Mouse (Mus musculus) limb, embryonic 15.5 days (tissue): ENCODE data around the gene Best2. TPM values are rescaled to one million over a fixed set of nuclear protein-coding genes. Genes with fewer than 3 reads are reported as not detected.

Experiments
- ATAC-seq: fragments of 200-750 bp; cut with Nextera tagmentation; 2 replicates; pipeline ENCODE4 v1.8.0; 2017; ENCODE audit warnings: low read depth, moderate TSS enrichment; ENCODE audit not compliant: insufficient number of reproducible peaks, low FRiP score, low TSS enrichment
- H3K27ac ChIP-seq: fragments of 300-500 bp; sonication (generic); 2 replicates; pipeline ENCODE4 v1.5.1; 2015; ENCODE audit warnings: moderate library complexity, mild to moderate bottlenecking, inconsistent platforms
- H3K27me3 ChIP-seq: fragments of 300-500 bp; sonication (generic); 2 replicates; pipeline ENCODE4 v1.6.1; 2015; ENCODE audit warnings: inconsistent platforms
- H3K36me3 ChIP-seq: fragments of 300-500 bp; sonication (generic); 2 replicates; pipeline ENCODE4 v1.6.1; 2015; ENCODE audit warnings: inconsistent platforms
- H3K4me1 ChIP-seq: fragments of 300-500 bp; sonication (generic); 2 replicates; pipeline ENCODE4 v1.6.1; 2015; ENCODE audit warnings: inconsistent platforms
- H3K4me2 ChIP-seq: fragments of 300-500 bp; sonication (generic); 2 replicates; pipeline ENCODE4 v1.6.1; 2015; ENCODE audit warnings: mild to moderate bottlenecking, inconsistent platforms
- H3K4me3 ChIP-seq: fragments of 300-500 bp; sonication (generic); 2 replicates; pipeline ENCODE4 v1.5.1; 2015; ENCODE audit warnings: mild to moderate bottlenecking, inconsistent platforms
- H3K9ac ChIP-seq: fragments of 300-500 bp; sonication (generic); 2 replicates; pipeline ENCODE4 v1.6.1; 2015; ENCODE audit warnings: inconsistent platforms
- H3K9me3 ChIP-seq: fragments of 300-500 bp; sonication (generic); 2 replicates; pipeline ENCODE4 v1.6.1; 2016; ENCODE audit warnings: inconsistent platforms
- WGBS: fragments of 180-500 bp; shearing (Covaris S2); methylation state at CpG from one replicate; pipeline ENCODE4 v1.1.7; 2015; 5-methylcytosine and 5-hydroxymethylcytosine counted together
- microRNA-seq: library from miRNA; unstranded; fragments of <30 nt; microRNA quantifications from one replicate; pipeline ENCODE4, GENCODE M21; 2016
- polyA plus RNA-seq: library from polyadenylated mRNA; unstranded; fragments of >200 nt; fragmentation: Nextera tagmentation; extraction: Ambion mirVana; gene quantifications from 2 replicates; pipeline ENCODE4 v1.2.1, GENCODE M21; 2015

Gene Best2
- polyA plus RNA-seq, 1 experiment from 2014 or later: 0.12 TPM

DNA sequence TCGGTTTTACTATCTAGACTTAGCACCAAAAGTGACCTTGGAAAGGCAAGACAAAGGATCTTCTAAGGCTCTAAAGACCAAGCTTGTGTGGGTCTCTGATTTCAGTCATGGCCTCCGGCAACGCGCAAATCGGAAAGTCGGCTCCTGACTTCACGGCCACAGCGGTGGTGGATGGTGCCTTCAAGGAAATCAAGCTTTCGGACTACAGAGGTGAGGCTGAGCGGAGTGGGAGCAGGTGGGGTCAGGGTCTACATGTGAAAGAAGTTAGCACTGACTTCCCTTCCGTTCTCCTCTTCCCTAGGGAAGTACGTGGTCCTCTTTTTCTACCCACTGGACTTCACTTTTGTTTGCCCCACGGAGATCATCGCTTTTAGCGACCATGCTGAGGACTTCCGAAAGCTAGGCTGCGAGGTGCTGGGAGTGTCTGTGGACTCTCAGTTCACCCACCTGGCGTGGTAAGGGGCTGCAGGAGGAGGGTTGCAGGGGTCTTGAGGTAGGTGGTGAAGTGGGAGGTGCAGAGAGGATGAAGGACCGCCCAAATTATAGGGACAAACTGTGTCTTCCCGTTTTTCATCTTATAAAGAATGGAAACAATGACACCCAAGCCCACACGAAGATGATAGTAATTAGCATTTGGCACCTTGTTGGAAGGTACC, 44.1 kb downstream of the Best2 start:
- WGBS: 6% methylated on average over 21 of the region's 21 CpGs
- H3K27me3 ChIP-seq: no peaks in the 10 kb centered on the region
- peak overlapping the region; percentile 64 for H3K9ac ChIP-seq
- H3K27ac ChIP-seq: peak overlapping the region; percentile 87
- peaks cover 44% of the 10 kb centered on the region for H3K36me3 ChIP-seq
- H3K4me3 ChIP-seq: peak overlapping the region; percentile 58
- ATAC-seq: no peak
- H3K4me2 ChIP-seq: peak overlapping the region; percentile 83
- H3K9me3 ChIP-seq: no peaks in the 10 kb centered on the region
- peaks cover 36% of the 10 kb centered on the region for H3K4me1 ChIP-seq

DNA sequence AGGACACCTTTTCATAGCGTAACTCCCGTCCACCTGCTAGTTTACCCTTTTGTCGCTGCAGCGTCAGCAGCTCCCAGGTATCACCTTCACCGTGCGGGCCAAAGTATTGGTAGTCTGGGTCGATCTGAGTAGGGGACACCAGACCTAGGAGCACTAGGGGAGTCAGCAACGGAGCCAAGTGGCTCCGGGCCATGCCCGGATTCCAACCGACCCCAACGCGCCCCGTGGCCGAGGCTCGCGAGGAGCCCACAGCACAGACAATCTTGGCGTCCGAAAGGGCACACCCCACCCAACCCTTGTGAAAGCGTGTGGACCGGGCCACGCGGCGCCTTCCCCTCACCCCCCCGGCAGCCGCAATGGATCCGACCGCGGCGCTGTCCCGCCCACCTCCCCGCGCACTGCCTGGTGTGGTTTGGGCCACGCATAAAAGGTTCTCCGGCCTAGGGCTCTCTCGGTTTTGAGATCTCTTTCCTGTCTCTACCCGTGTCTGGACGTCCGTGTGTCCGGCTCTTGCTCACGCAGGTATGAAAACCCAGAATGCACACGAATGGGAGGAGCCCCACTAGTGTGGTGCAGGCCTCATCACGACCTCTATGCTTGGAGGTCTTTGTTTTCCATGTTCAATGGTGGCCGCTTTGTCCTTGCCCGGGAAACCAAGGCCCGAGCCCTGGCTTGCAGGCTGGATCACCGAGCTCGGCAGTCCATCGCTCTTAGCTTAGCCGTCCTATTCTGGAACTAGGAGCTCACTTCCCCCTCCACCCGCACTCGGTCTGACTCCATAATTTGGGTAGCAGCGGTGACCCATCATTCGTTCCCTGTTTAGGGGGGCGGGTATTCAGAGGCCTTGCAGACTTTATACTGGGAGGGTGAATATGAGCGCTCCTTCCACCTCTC, 44.8 kb downstream of the Best2 start, which contains the start of the genes Gm49661, Prdx2 and Rnaseh2a:
TSS of gene Gm49661 (minus strand) at position 193 of the 894 bp plus-strand sequence.
TSS of gene Prdx2 (plus strand) at position 347 of the 894 bp plus-strand sequence.
TSS of gene Rnaseh2a (minus strand) at position 527 of the 894 bp plus-strand sequence.
- Histone ChIP-seq H3K9ac (peak within 1 kb of the TSS; percentile 64), H3K4me2 (peak within 1 kb of the TSS; percentile 83), H3K9me3 (no peaks in the 10 kb centered on the region), H3K27ac (peak within 1 kb of the TSS; percentile 87), H3K4me1 (peaks cover 40% of the 10 kb centered on the region), H3K36me3 (peaks cover 37% of the 10 kb centered on the region), H3K4me3 (peak within 1 kb of the TSS; percentile 58), H3K27me3 (no peaks in the 10 kb centered on the region)
- peak; percentile 66 for ATAC-seq
- WGBS: under 1% methylated on average over 56 of the region's 56 CpGs

DNA sequence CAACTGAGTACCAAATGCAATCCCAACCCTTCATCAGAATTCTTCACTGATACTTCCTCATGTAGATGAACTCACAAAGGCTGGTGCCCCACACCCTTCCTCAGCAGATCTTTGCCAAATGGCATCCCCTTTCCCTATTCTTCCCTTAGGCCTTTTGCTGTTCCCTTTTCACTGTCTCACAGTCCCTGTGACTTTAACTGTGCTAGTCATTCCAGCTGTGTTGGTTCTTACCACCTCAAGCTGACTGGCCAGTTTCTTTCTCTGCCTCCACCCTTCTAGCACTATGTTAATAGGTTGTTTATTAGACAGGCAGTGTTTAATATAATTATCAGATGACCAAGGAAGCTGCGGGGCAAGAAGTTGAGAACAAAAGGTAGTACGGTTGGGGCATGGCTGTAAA, 45.7 kb downstream of the Best2 start:
- H3K9ac ChIP-seq: peak overlapping the region; percentile 64
- H3K27ac ChIP-seq: peak overlapping the region; percentile 87
- 8% methylated on average over 2 of the region's 2 CpGs for WGBS
- ATAC-seq: no peak
- H3K9me3 ChIP-seq: no peaks in the 10 kb centered on the region
- H3K4me2 ChIP-seq: peak overlapping the region; percentile 83
- H3K4me1 ChIP-seq: peaks cover 40% of the 10 kb centered on the region
- H3K36me3 ChIP-seq: peaks cover 29% of the 10 kb centered on the region
- H3K4me3 ChIP-seq: peak overlapping the region; percentile 58
- H3K27me3 ChIP-seq: no peaks in the 10 kb centered on the region

DNA sequence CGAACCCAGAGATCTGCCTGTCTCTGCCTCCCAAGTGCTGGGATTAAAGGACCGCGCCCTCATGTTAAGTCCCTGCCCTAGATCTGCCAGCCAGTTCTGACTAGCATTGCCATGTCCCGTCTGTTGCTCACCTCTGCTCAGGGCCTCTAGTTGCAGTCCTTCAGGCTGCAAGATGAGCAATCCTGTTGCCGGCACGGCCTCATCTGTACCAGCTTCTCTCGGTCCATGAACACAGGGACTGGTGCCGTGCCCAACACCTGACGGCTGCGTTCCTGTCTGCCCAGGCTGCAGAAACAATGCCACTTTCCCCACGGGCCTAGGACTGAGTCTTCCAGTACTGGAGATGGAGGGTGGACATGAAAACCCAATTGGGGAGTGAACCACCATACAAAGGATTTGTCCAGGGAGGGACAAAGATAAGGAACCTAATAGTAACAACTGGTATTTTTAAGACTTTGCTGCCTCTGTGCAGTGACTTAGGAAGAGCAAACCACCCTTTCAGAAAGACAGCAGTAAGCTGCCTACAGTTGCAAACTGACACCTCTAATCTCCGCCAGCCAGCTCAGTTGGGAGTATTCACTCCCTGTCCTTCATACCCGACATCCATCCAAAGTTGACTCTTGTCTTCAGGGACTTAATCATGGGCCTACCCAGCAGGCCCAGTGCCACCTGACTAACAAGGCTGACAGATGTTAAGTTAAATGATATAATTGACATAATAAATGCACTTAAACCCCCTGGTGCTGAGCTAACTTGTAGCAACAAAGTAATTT, 46.6 kb downstream of the Best2 start:
- Histone ChIP-seq H3K4me3 (no peak overlapping the region), H3K4me1 (peaks cover 40% of the 10 kb centered on the region), H3K36me3 (peaks cover 21% of the 10 kb centered on the region), H3K4me2 (no peak overlapping the region), H3K9me3 (no peaks in the 10 kb centered on the region), H3K27me3 (no peaks in the 10 kb centered on the region), H3K9ac (no peak overlapping the region), H3K27ac (peak overlapping the region; percentile 87; the same call in 1 of the 2 replicates)
- ATAC-seq: no peak
- WGBS: 90% methylated on average over 13 of the region's 13 CpGs

DNA sequence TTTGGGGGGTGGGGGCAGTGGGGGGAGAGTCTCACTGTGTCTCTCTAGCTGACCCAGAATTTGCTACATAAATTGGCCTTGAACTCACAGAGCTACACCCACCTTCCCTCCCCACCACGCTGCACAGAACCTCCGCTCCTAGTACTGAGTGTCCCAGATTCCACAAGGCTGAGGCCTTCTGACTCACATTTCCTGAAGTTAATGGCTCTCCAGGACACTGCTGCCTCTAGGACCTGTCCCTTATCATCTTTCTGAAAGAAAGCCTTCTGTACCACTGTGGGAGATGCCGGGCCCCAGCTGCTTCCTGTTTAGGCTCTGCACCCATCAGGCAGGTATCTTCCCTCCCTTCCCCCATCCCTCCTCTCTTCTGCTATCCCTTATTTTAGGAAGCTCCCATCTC, 47.7 kb downstream of the Best2 start:
- Histone ChIP-seq H3K4me2 (peak overlapping the region; percentile 79; the same call in 1 of the 2 replicates), H3K27me3 (no peaks in the 10 kb centered on the region), H3K36me3 (peaks cover 14% of the 10 kb centered on the region), H3K9ac (no peak overlapping the region), H3K4me3 (peak overlapping the region; percentile 65; the same call in 1 of the 2 replicates), H3K4me1 (peaks cover 39% of the 10 kb centered on the region), H3K27ac (peak overlapping the region; percentile 55), H3K9me3 (no peaks in the 10 kb centered on the region)
- no peak for ATAC-seq
- 57% methylated on average over 3 of the region's 3 CpGs for WGBS

DNA sequence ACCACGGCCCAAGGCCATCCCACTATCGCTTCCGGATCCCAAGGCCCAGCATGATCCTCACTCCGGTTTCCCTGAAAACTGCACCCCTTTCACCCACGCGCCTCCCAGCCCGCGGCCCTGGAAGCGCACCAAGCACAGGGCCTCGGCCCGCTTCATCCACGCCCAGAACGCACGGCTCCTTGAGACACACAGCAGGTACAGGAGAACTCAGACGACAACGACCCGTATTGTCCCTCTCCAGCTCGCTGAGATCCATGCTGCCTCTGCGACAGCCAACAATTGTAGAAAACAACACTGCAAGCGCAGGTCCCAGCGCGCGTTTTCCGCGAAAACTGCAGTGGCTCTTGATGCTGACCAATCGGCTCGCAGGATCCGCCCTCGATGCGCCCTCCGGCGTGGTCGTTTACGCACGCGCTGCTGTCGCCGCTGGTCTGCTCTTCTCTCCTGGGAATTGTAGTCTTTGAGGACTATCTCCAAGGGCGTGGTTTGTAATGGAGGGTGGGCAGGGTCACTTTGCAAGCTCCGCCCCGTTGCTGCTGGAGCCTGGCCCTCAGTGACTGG, 48.5 kb downstream of the Best2 start:
- Histone ChIP-seq H3K9ac (peak overlapping the region; percentile 64), H3K27ac (peak overlapping the region; percentile 82), H3K36me3 (peaks cover 8% of the 10 kb centered on the region; the same call in 1 of the 2 replicates), H3K4me1 (peaks cover 33% of the 10 kb centered on the region), H3K4me2 (peak overlapping the region; percentile 79), H3K27me3 (no peaks in the 10 kb centered on the region), H3K9me3 (no peaks in the 10 kb centered on the region), H3K4me3 (peak overlapping the region; percentile 65)
- peak; percentile 78 for ATAC-seq
- 0% methylated on average over 41 of the region's 41 CpGs for WGBS

DNA sequence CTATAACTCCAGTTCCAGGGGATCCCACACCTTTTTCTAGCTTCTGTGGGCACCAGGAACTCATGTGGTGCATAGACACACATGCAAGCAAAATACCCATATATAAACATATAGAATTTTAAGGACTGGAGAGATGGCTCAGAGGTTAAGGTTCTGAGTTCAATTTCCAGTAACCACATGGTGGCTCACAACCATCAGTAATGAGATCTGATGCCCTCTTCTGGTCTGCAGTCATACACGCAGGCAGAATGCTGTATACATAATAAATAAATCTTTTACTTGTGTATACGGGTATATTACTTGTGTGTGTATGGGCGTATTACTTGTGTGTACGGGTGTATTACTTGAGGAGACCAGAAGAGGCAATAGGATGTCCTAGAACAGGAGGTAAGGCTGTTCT, 50.4 kb downstream of the Best2 start:
- Histone ChIP-seq H3K4me3 (no peak overlapping the region), H3K4me1 (peaks cover 24% of the 10 kb centered on the region), H3K36me3 (peaks cover 17% of the 10 kb centered on the region), H3K27me3 (no peaks in the 10 kb centered on the region), H3K9ac (no peak overlapping the region), H3K27ac (no peak overlapping the region), H3K9me3 (no peaks in the 10 kb centered on the region), H3K4me2 (no peak overlapping the region)
- no peak for ATAC-seq
- WGBS: 87% methylated on average over 4 of the region's 4 CpGs

DNA sequence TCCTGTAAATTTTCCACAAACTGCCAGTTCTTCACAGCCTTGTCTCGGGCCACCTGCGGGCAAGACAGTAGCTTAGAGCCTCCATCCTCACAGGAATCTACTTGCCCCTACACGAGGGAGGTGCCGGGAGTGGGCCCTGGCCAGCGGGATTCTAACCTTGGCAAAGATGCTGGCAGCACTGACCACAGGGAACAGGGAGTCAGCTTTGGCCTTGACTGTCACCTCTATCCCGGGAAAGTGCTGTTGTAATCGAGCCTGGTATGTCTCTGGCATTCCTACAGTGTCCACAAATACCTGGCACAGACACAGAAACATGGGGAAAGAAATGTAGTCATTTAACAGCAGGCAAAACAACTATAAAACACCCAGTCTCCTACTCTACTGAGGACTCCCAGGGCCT, 54.5 kb downstream of the Best2 start:
- no peak for ATAC-seq
- WGBS: 91% methylated on average over 7 of the region's 7 CpGs
- Histone ChIP-seq H3K4me1 (peaks cover 1% of the 10 kb centered on the region), H3K27ac (no peak overlapping the region), H3K36me3 (peaks cover 34% of the 10 kb centered on the region), H3K4me2 (no peak overlapping the region), H3K27me3 (no peaks in the 10 kb centered on the region), H3K9me3 (no peaks in the 10 kb centered on the region), H3K4me3 (no peak overlapping the region), H3K9ac (no peak overlapping the region)

Small RNAs within 50 kb of the gene (microRNA-seq; reads per million reads assigned to microRNA genes)
- not detected for gene Mir7070

Other genes starting within 250 kb of the Best2 start
- 87.0 and 100 TPM in 2 replicates for gene Nfix, start 214.2 kb downstream of the Best2 start, polyA plus RNA-seq
- gene Dand5, start 191.7 kb downstream of the Best2 start, polyA plus RNA-seq: 7.5 and 8.0 TPM in 2 replicates
- 44.7 and 45.6 TPM in 2 replicates for gene Gadd45gip1, start 183.0 kb downstream of the Best2 start, polyA plus RNA-seq
- 102 and 122 TPM in 2 replicates for gene Rad23a, start 173.9 kb downstream of the Best2 start, polyA plus RNA-seq
- 1,060 and 1,089 TPM in 2 replicates for gene Calr, start 167.6 kb downstream of the Best2 start, polyA plus RNA-seq
- gene Farsa, start 157.5 kb downstream of the Best2 start, polyA plus RNA-seq: 94.4 and 98.2 TPM in 2 replicates
- gene Syce2, start 142.4 kb downstream of the Best2 start, polyA plus RNA-seq: 58.0 and 70.0 TPM in 2 replicates
- 31.1 and 34.3 TPM in 2 replicates for gene Gcdh, start 120.6 kb downstream of the Best2 start, polyA plus RNA-seq
- 1.4 and 2.5 TPM in 2 replicates for gene Klf1, start 112.6 kb downstream of the Best2 start, polyA plus RNA-seq
- gene Dnase2a, start 106.0 kb downstream of the Best2 start, polyA plus RNA-seq: 19.2 and 22.1 TPM in 2 replicates
- gene Mast1, start 77.2 kb downstream of the Best2 start, polyA plus RNA-seq: 0.34 and 0.35 TPM in 2 replicates
- gene Rtbdn, start 67.5 kb downstream of the Best2 start, polyA plus RNA-seq: 0.19 and 0.24 TPM in 2 replicates
- not detected in 2 replicates for gene Gm49661, start 45.1 kb downstream of the Best2 start, polyA plus RNA-seq
- gene Prdx2, start 44.9 kb downstream of the Best2 start, polyA plus RNA-seq: 635 and 681 TPM in 2 replicates
- gene Rnaseh2a, start 44.8 kb downstream of the Best2 start, polyA plus RNA-seq: 95.2 and 95.6 TPM in 2 replicates
- gene Junb, start 35.8 kb downstream of the Best2 start, polyA plus RNA-seq: 30.4 and 42.5 TPM in 2 replicates
- gene Hook2, start 23.9 kb downstream of the Best2 start, polyA plus RNA-seq: 26.9 and 28.8 TPM in 2 replicates
- 113 and 117 TPM in 2 replicates for gene Asna1, start 10.8 kb upstream of the Best2 start, polyA plus RNA-seq
- 86.7 and 102 TPM in 2 replicates for gene Trir, start 12.3 kb upstream of the Best2 start, polyA plus RNA-seq
- gene Tnpo2, start 22.4 kb upstream of the Best2 start, polyA plus RNA-seq: 32.7 and 33.7 TPM in 2 replicates
- gene Fbxw9, start 45.5 kb upstream of the Best2 start, polyA plus RNA-seq: 30.1 and 32.3 TPM in 2 replicates
- not detected in 2 replicates for gene Gm5741, start 53.5 kb upstream of the Best2 start, polyA plus RNA-seq
- 41.5 and 48.9 TPM in 2 replicates for gene Dhps, start 57.2 kb upstream of the Best2 start, polyA plus RNA-seq
- gene Wdr83os, start 66.2 kb upstream of the Best2 start, polyA plus RNA-seq: 106 and 111 TPM in 2 replicates
- 40.5 and 42.4 TPM in 2 replicates for gene Wdr83, start 66.8 kb upstream of the Best2 start, polyA plus RNA-seq
- gene Man2b1, start 68.7 kb upstream of the Best2 start, polyA plus RNA-seq: 39.8 and 42.1 TPM in 2 replicates
- 2.2 and 2.5 TPM in 2 replicates for gene Zfp791, start 108.6 kb upstream of the Best2 start, polyA plus RNA-seq
- gene Cks1brt, start 137.4 kb upstream of the Best2 start, polyA plus RNA-seq: not detected in 2 replicates
- not detected in 2 replicates for gene Olfr371, start 211.5 kb upstream of the Best2 start, polyA plus RNA-seq